Mouse (Mus musculus): ENCODE data around the gene Cmbl.

- TF ChIP-seq CTCF (IDR thresholded peaks at IDR 0.05; ENCODE audit: low read depth) (no peak), EP300 (IDR thresholded peaks at IDR 0.05; ENCODE audit: low read depth) (no peak)
Measured at GRCm38 (mm10) chr15:31535259-31535855, 29.8 kb upstream of the Cmbl start.

Measured in heart, postnatal 0 days (tissue).